Mouse (Mus musculus) kidney, embryonic 16.5 days (tissue): ENCODE measurements around the gene Tbxas1. TPM values are rescaled to one million over a fixed set of nuclear protein-coding genes. Genes with fewer than 3 reads are reported as not detected.

Experiments used
- ATAC-seq: fragments of 200-750 bp; cut with Nextera tagmentation; 2 replicates; pipeline ENCODE4 v1.8.0; 2017; ENCODE audit warnings: moderate TSS enrichment; ENCODE audit not compliant: low FRiP score, low TSS enrichment
- H3K27ac ChIP-seq: fragments of 300-500 bp; sonication (generic); 2 replicates; pipeline ENCODE4 v1.5.1; 2014; ENCODE audit warnings: low read length
- H3K27me3 ChIP-seq: fragments of 300-500 bp; sonication (generic); 2 replicates; pipeline ENCODE4 v1.6.1; 2014; ENCODE audit warnings: low read length, control low read depth, mixed read lengths; ENCODE audit not compliant: insufficient read depth
- H3K36me3 ChIP-seq: fragments of 300-500 bp; sonication (generic); 2 replicates; pipeline ENCODE4 v1.6.1; 2014; ENCODE audit warnings: low read length, control low read depth, mixed read lengths; ENCODE audit not compliant: insufficient read depth
- H3K4me1 ChIP-seq: fragments of 300-500 bp; sonication (generic); 2 replicates; pipeline ENCODE4 v1.6.1; 2014; ENCODE audit warnings: low read length, control low read depth, mixed read lengths; ENCODE audit not compliant: insufficient read depth
- H3K4me2 ChIP-seq: fragments of 300-500 bp; sonication (generic); replicated peaks from 2 replicates; pipeline ENCODE4 v1.6.1; 2014; ENCODE audit warnings: low read depth, low read length
- H3K4me3 ChIP-seq: fragments of 300-500 bp; sonication (generic); 2 replicates; pipeline ENCODE4 v1.5.1; 2014; ENCODE audit warnings: mild to moderate bottlenecking, low read length
- H3K9ac ChIP-seq: fragments of 300-500 bp; sonication (generic); replicated peaks from 2 replicates; pipeline ENCODE4 v1.6.1; 2014; ENCODE audit warnings: low read length
- H3K9me3 ChIP-seq: fragments of 300-500 bp; sonication (generic); 2 replicates; pipeline ENCODE4 v1.6.1; 2016; ENCODE audit warnings: low read length, control low read depth
- WGBS: fragments of 180-500 bp; shearing (Covaris S2); extraction: QIAGEN DNeasy Blood & Tissue Kit; methylation state at CpG from one replicate; pipeline ENCODE4 v1.1.7; 2014; 5-methylcytosine and 5-hydroxymethylcytosine counted together
- polyA plus RNA-seq: library from polyadenylated mRNA; unstranded; fragments of >200 nt; fragmentation: Nextera tagmentation; extraction: Ambion mirVana; gene quantifications from 2 replicates; pipeline ENCODE4 v1.2.1, GENCODE M21; 2015

Tbxas1 gene
- polyA plus RNA-seq, 1 experiment from 2014 or later: 9.2 TPM

GRCm38 (mm10) chr6:38868974-38869373 lies 6.2 kb upstream of the Tbxas1 start:
- no peak for ATAC-seq
- H3K4me3 ChIP-seq: no peak overlapping the region
- no peak overlapping the region for H3K9ac ChIP-seq
- H3K27ac ChIP-seq: no peak overlapping the region
- 86% methylated on average over 1 of the region's 1 CpGs for WGBS
- peaks cover 71% of the 10 kb centered on the region for H3K4me1 ChIP-seq
- H3K36me3 ChIP-seq: no peaks in the 10 kb centered on the region
- H3K27me3 ChIP-seq: no peaks in the 10 kb centered on the region
- H3K4me2 ChIP-seq: no peak overlapping the region
- H3K9me3 ChIP-seq: no peaks in the 10 kb centered on the region

GRCm38 (mm10) chr6:38870070-38870469 lies 5.1 kb upstream of the Tbxas1 start:
- Histone ChIP-seq H3K4me1 (peaks cover 64% of the 10 kb centered on the region), H3K36me3 (no peaks in the 10 kb centered on the region), H3K4me2 (no peak overlapping the region), H3K9me3 (no peaks in the 10 kb centered on the region), H3K9ac (no peak overlapping the region), H3K4me3 (no peak overlapping the region), H3K27ac (0 out of 2 replicates have a peak overlapping the region, but pooled peaks have one; percentile 16), H3K27me3 (no peaks in the 10 kb centered on the region)
- no peak for ATAC-seq
- WGBS: 57% methylated on average over 2 of the region's 2 CpGs

GRCm38 (mm10) chr6:38871051-38871450 lies 4.2 kb upstream of the Tbxas1 start:
- H3K9me3 ChIP-seq: no peaks in the 10 kb centered on the region
- no peak overlapping the region for H3K4me3 ChIP-seq
- H3K9ac ChIP-seq: no peak overlapping the region
- no peak overlapping the region for H3K27ac ChIP-seq
- H3K4me1 ChIP-seq: peaks cover 54% of the 10 kb centered on the region
- no peaks in the 10 kb centered on the region for H3K36me3 ChIP-seq
- no peak overlapping the region for H3K4me2 ChIP-seq
- WGBS: 34% methylated on average over 7 of the region's 7 CpGs
- H3K27me3 ChIP-seq: no peaks in the 10 kb centered on the region
- no peak for ATAC-seq

GRCm38 (mm10) chr6:38873316-38873715 lies 1.9 kb upstream of the Tbxas1 start:
- Histone ChIP-seq H3K4me3 (peak overlapping the region; percentile 98), H3K4me1 (peaks cover 37% of the 10 kb centered on the region), H3K36me3 (no peaks in the 10 kb centered on the region), H3K4me2 (peak overlapping the region; percentile 69), H3K27me3 (no peaks in the 10 kb centered on the region), H3K27ac (no peak overlapping the region), H3K9me3 (no peaks in the 10 kb centered on the region), H3K9ac (peak overlapping the region; percentile 99; the same call in 1 of the 2 replicates)
- ATAC-seq: no peak
- WGBS: 47% methylated on average over 1 of the region's 1 CpGs

GRCm38 (mm10) chr6:38874035-38874434 lies 1.2 kb upstream of the Tbxas1 start:
- ATAC-seq: no peak
- H3K4me2 ChIP-seq: peak overlapping the region; percentile 69
- peaks cover 36% of the 10 kb centered on the region for H3K4me1 ChIP-seq
- WGBS: 8% methylated on average over 8 of the region's 8 CpGs
- no peaks in the 10 kb centered on the region for H3K27me3 ChIP-seq
- peak overlapping the region; percentile 98 for H3K4me3 ChIP-seq
- H3K36me3 ChIP-seq: no peaks in the 10 kb centered on the region
- H3K27ac ChIP-seq: peak overlapping the region; percentile 27; the same call in 1 of the 2 replicates
- H3K9ac ChIP-seq: peak overlapping the region; percentile 99
- no peaks in the 10 kb centered on the region for H3K9me3 ChIP-seq

- H3K27me3 ChIP-seq: no peaks in the 10 kb centered on the region
These were observed 493 bp upstream of the Tbxas1 start for GRCm38 (mm10) chr6:38874565-38875257.

GRCm38 (mm10) chr6:38876071-38876911 lies 1.1 kb downstream of the Tbxas1 start, which contains the start of gene Hipk2:
TSS of gene Hipk2 (minus strand) at chr6:38876165.
- Histone ChIP-seq H3K9ac (peak within 1 kb of the TSS; percentile 99), H3K36me3 (no peaks in the 10 kb centered on the region), H3K27ac (peak within 1 kb of the TSS; percentile 91), H3K27me3 (no peaks in the 10 kb centered on the region), H3K4me2 (peak within 1 kb of the TSS; percentile 69), H3K4me3 (peak within 1 kb of the TSS; percentile 98), H3K4me1 (peaks cover 28% of the 10 kb centered on the region), H3K9me3 (no peaks in the 10 kb centered on the region)
- WGBS: under 1% methylated on average over 76 of the region's 108 CpGs
- peak; percentile 96 for ATAC-seq

More at GRCm38 (mm10) chr6:38874565-38875257, 493 bp upstream of the Tbxas1 start:
- H3K4me3 ChIP-seq: peak overlapping the region; percentile 98
- no peaks in the 10 kb centered on the region for H3K9me3 ChIP-seq
- under 1% methylated on average over 23 of the region's 23 CpGs for WGBS
- H3K9ac ChIP-seq: peak overlapping the region; percentile 99
- peaks cover 34% of the 10 kb centered on the region for H3K4me1 ChIP-seq
- peak overlapping the region; percentile 69 for H3K4me2 ChIP-seq
- ATAC-seq: no peak
- H3K27ac ChIP-seq: peak overlapping the region; percentile 91
- H3K36me3 ChIP-seq: no peaks in the 10 kb centered on the region

GRCm38 (mm10) chr6:38877674-38878073 lies 2.5 kb downstream of the Tbxas1 start:
- 92% methylated on average over 2 of the region's 2 CpGs for WGBS
- Histone ChIP-seq H3K27me3 (no peaks in the 10 kb centered on the region), H3K27ac (no peak overlapping the region), H3K9ac (no peak overlapping the region), H3K9me3 (no peaks in the 10 kb centered on the region), H3K4me2 (no peak overlapping the region), H3K4me3 (no peak overlapping the region), H3K36me3 (no peaks in the 10 kb centered on the region), H3K4me1 (peaks cover 15% of the 10 kb centered on the region)
- no peak for ATAC-seq

- no peak overlapping the region for H3K9ac ChIP-seq
- no peak overlapping the region for H3K4me2 ChIP-seq
- no peaks in the 10 kb centered on the region for H3K27me3 ChIP-seq
- no peak overlapping the region for H3K27ac ChIP-seq
- no peaks in the 10 kb centered on the region for H3K9me3 ChIP-seq
- H3K36me3 ChIP-seq: no peaks in the 10 kb centered on the region
- H3K4me1 ChIP-seq: peaks cover 7% of the 10 kb centered on the region
- H3K4me3 ChIP-seq: no peak overlapping the region
- no peak for ATAC-seq
- 67% methylated on average over 2 of the region's 2 CpGs for WGBS
These were observed 6.3 kb downstream of the Tbxas1 start for GRCm38 (mm10) chr6:38881468-38881867.
